Mouse (Mus musculus) spleen, adult 2 months (tissue): Measurements from ENCODE around the gene L3mbtl4. TPM values are rescaled to one million over a fixed set of nuclear protein-coding genes. Genes with fewer than 3 reads are reported as not detected.
"Not testable (repeated sequence)": the region's sequence is repeated elsewhere in the genome, so short reads cannot be mapped to it uniquely, and the experiment has no call there.

Experiments used
- DNase-seq, 2 experiments: peaks; one replicate each; pipeline versions ENCODE4 v3.0.0 to v3.0.0-alpha.2; 2012 to 2021; ENCODE audit warnings: low spot score in 2 of 2, low read depth in 1 of 2
- H3K27ac ChIP-seq: fragments of 200-500 bp; 2 replicates; pipeline ENCODE4 v1.5.1; 2012; ENCODE audit warnings: low read length, inconsistent platforms; ENCODE audit not compliant: insufficient read depth
- H3K27me3 ChIP-seq: fragments of 200-500 bp; 2 replicates; pipeline ENCODE4 v1.6.1; 2012; ENCODE audit warnings: mild to moderate bottlenecking, moderate library complexity, low read length, inconsistent platforms; ENCODE audit not compliant: control insufficient read depth, insufficient read depth
- H3K36me3 ChIP-seq: fragments of 200-500 bp; 2 replicates; pipeline ENCODE4 v1.6.1; 2012; ENCODE audit warnings: mild to moderate bottlenecking, low read length, inconsistent platforms; ENCODE audit not compliant: control insufficient read depth, insufficient read depth
- H3K4me1 ChIP-seq: fragments of 200-500 bp; 2 replicates; pipeline ENCODE4 v1.6.1; 2011; ENCODE audit warnings: inconsistent platforms; ENCODE audit not compliant: control insufficient read depth, insufficient read depth, insufficient read length
- H3K4me3 ChIP-seq: fragments of 200-500 bp; 2 replicates; pipeline ENCODE4 v1.5.1; 2011; ENCODE audit warnings: mild to moderate bottlenecking, inconsistent platforms; ENCODE audit not compliant: insufficient read depth, insufficient read length; ENCODE audit errors: extremely low read depth
- CTCF ChIP-seq: fragments of 200-500 bp; IDR thresholded peaks from 2 replicates; pipeline ENCODE4 v1.5.1; 2011; ENCODE audit warnings: mild to moderate bottlenecking, inconsistent platforms; ENCODE audit not compliant: insufficient read depth, insufficient read length, insufficient replicate concordance; ENCODE audit errors: extremely low read depth
- POLR2A ChIP-seq: fragments of 200-500 bp; IDR thresholded peaks from 2 replicates; pipeline ENCODE4 v1.6.1; 2011; ENCODE audit warnings: low read depth, low read length, inconsistent platforms
- WGBS: fragments of 180-500 bp; shearing (Covaris S2); methylation state at CpG from one replicate; pipeline ENCODE4 v1.1.7; 2018; 5-methylcytosine and 5-hydroxymethylcytosine counted together
- polyA plus RNA-seq: library from polyadenylated mRNA; depleted of rRNA; stranded (reverse); fragments of >200 nt; gene quantifications from 2 replicates; pipeline ENCODE4 v1.2.3, GENCODE M21; 2012

The L3mbtl4 gene
- polyA plus RNA-seq, 1 experiment = not detected

GRCm38 (mm10) chr17:68467311-68467710, 193.7 kb downstream of the L3mbtl4 start:
- TF ChIP-seq POLR2A (no peak), CTCF (no peak)
- no peak for DNase-seq
- WGBS = 81% methylated on average over 1 of the region's 1 CpGs
- Histone ChIP-seq H3K4me3 (no peak overlapping the region), H3K27ac (no peak overlapping the region), H3K36me3 (no peaks in the 10 kb centered on the region), H3K4me1 (no peaks in the 10 kb centered on the region), H3K27me3 (no peaks in the 10 kb centered on the region)

- 75% methylated on average over 4 of the region's 4 CpGs for WGBS
- no peak overlapping the region for H3K4me3 ChIP-seq
- H3K27ac ChIP-seq = no peak overlapping the region
- H3K27me3 ChIP-seq = no peaks in the 10 kb centered on the region
- no peaks in the 10 kb centered on the region for H3K36me3 ChIP-seq
- no peaks in the 10 kb centered on the region for H3K4me1 ChIP-seq
- DNase-seq = no peak
- TF ChIP-seq POLR2A (no peak), CTCF (no peak)
Observed at GRCm38 (mm10) chr17:68490065-68490691, 216.6 kb downstream of the L3mbtl4 start.

- Histone ChIP-seq H3K36me3 (no peaks in the 10 kb centered on the region), H3K27me3 (no peaks in the 10 kb centered on the region), H3K27ac (no peak overlapping the region), H3K4me1 (no peaks in the 10 kb centered on the region), H3K4me3 (no peak overlapping the region)
- 82% methylated on average over 3 of the region's 3 CpGs for WGBS
- no peak for TF ChIP-seq POLR2A
- no peak for TF ChIP-seq CTCF
- no peak for DNase-seq
Observed at GRCm38 (mm10) chr17:68492231-68492630, 218.6 kb downstream of the L3mbtl4 start.

GRCm38 (mm10) chr17:68502998-68503397, 229.4 kb downstream of the L3mbtl4 start:
- H3K4me3 ChIP-seq, H3K36me3 ChIP-seq, H3K27me3 ChIP-seq, DNase-seq, H3K4me1 ChIP-seq, H3K27ac ChIP-seq: not testable (repeated sequence)
- 88% methylated on average over 2 of the region's 4 CpGs for WGBS

- 76% methylated on average over 9 of the region's 9 CpGs for WGBS
- TF ChIP-seq CTCF = no peak
- no peak overlapping the region for H3K27ac ChIP-seq
- H3K4me3 ChIP-seq = no peak overlapping the region; the same call in 1 of the 2 replicates
- no peaks in the 10 kb centered on the region for H3K27me3 ChIP-seq
- no peaks in the 10 kb centered on the region for H3K36me3 ChIP-seq
- H3K4me1 ChIP-seq = no peaks in the 10 kb centered on the region
- no peak for DNase-seq
Observed at GRCm38 (mm10) chr17:68559698-68560097, 286.1 kb downstream of the L3mbtl4 start.

GRCm38 (mm10) chr17:68560264-68560663, 286.7 kb downstream of the L3mbtl4 start:
- no peaks in the 10 kb centered on the region for H3K36me3 ChIP-seq
- no peak overlapping the region for H3K27ac ChIP-seq
- H3K4me1 ChIP-seq = no peaks in the 10 kb centered on the region
- DNase-seq = no peak
- 56% methylated on average over 1 of the region's 1 CpGs for WGBS
- no peak for TF ChIP-seq CTCF
- H3K4me3 ChIP-seq = no peak overlapping the region
- H3K27me3 ChIP-seq = no peaks in the 10 kb centered on the region

- WGBS = 84% methylated on average over 6 of the region's 6 CpGs
- Histone ChIP-seq H3K4me3 (no peak overlapping the region), H3K4me1 (no peaks in the 10 kb centered on the region), H3K27me3 (no peaks in the 10 kb centered on the region), H3K36me3 (no peaks in the 10 kb centered on the region), H3K27ac (no peak overlapping the region)
- DNase-seq = no peak
- TF ChIP-seq CTCF (no peak), POLR2A (no peak)
Observed at GRCm38 (mm10) chr17:68571806-68572205, 298.2 kb downstream of the L3mbtl4 start.
